Mouse (Mus musculus): ENCODE data around the gene Il1b.

Il1b gene

DNA sequence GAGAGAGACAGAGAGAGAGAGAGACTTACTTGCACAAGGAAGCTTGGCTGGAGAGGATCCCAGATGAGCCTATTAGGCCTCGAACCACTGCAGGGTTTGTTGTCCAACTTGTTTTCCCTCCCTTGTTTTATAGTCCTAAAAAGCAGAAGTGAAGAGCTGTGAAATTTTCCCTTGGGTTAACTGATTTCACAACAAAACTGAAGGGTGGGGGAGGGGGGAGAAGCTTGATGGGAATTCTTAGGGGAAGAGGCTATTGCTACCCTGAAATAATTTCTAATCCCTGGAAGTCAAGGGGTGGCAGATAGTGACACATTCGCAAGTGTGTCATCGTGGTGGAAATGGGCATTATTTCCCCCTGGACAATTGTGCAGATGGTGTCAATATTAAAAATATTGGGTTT lies at the start of gene Il1b:
TSS of gene Il1b (minus strand) at position 101 of the 400 bp plus-strand sequence.
- DNase-seq (ENCODE audit: low spot score in 2 of 2) = no peak

DNA sequence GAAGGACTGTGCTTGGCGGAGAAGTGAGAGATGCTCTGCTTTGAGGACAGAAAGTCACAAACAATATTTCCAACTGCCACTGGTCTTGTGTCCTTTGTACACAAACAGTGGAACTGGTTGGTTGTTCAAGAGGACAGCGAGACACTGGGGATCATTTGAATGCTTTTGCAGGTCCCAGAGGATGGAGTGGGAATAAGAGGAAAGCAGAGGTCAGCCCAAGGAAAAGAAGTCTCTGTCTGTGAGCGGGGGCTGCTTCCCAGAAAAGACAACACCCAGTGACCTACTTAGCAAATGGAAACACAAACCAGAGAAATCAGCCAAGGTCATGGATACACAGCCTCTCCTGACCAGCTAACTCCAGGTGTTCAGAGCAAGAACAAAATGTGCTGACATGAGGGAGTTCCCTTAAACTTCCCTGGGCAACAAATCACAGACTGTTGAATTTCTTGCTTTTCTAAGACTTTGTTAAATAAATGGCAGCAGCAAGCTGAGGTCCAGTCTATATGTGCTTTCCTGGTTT lies 48.5 kb upstream of the Il1b start:
- no peak for DNase-seq (ENCODE audit: low spot score in 2 of 2)

DNA sequence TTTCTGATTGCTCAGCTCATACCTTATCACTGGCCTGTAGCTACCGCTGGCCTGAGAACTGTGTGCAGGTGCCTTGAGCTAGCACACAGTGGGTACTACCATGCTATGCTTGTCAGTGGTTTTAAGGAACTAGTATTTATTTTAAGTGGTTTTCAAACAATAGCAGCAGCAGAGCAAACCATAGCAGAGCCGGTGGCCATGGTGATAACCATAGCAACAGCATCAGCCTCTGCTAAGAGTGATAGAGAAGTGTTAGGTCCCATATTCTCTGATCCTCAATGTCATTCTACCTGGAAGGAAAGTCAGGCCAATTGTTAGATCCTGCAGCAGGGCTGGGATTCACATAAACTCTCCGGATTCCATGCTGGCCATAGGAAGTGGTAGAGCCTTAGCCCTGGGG lies 43.7 kb upstream of the Il1b start:
- no peak for DNase-seq (ENCODE audit: low spot score in 2 of 2)

DNA sequence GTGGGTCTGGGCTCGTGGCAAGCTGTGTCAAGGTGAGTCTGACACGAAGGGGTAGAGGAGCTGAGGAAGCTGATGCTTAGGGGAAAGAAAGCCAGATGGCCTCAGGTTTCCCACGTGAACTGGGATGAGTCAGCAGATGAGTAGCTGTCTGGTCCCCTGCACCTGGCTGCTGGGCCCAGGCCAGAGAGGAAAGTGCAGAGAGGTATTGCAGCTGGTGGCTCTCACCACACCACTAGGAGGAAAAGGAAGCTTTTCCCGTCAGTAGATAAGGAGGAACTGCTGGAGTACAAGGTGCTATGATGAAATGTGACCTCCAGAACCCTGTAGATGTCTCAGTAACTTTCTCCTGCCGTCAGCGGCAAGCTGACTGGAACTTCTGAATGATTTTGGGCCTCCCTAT lies 42.5 kb upstream of the Il1b start:
- no peak for DNase-seq (ENCODE audit: low spot score in 2 of 2)

DNA sequence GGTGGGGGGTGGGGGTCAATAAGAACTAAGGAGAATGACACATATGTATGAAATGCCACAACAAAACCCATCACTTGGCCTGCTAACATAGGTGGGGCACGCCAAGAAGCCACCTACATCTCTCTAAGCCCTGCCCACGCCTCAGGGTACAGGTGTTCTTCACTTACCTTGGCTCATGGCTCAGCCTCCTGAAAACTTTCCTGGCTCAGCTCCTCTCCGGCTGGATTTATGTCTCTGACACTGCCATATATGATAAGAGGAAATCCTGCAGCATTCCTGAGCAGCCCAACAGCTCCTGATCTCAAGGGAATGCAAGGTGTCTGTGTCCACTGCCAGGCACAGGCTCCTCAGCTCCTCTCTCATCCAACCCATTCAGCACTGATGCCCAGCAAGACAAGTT lies 40.7 kb upstream of the Il1b start:
- DNase-seq (ENCODE audit: low spot score in 2 of 2) = no peak

DNA sequence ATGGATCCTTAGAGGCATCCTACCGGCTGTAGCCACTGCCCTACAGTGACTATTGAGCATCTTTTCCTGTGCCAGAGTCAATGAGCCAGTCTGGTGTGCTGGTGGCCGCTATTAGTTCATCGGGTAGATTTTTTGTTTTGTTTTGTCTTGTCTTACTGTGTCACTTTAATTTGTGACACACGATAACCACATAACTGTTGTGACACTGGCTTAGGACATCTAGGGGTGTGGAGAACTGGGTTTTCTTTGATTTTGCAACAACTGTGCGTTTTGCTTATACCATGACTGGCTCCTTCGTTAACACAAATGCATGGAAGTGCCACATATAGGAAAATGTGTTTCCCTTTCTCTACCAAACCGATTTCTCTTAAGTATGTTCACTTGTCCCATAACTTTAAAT lies 39.4 kb upstream of the Il1b start:
- no peak for DNase-seq (ENCODE audit: low spot score in 2 of 2)

DNA sequence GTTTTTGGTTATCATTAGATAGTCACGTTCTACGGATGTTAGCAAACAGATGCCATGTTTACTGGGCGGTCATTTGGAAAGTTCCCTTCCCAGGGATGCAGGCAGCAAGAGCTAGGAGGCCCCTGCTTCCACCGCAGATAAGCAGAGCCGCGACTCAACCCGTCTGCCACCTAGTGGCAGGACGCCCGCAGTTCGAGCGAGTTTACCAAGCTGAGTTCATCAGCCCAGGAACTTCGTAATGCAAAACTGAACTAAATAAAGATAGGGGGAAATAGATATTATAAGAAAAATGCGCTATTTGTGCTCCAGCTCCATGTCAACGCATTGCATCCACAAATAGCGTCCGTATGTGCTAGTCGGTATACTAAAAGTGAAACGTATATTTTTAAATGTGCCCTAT lies 37.5 kb upstream of the Il1b start:
- DNase-seq (ENCODE audit: low spot score in 2 of 2) = peak; percentile 67 to 72

DNA sequence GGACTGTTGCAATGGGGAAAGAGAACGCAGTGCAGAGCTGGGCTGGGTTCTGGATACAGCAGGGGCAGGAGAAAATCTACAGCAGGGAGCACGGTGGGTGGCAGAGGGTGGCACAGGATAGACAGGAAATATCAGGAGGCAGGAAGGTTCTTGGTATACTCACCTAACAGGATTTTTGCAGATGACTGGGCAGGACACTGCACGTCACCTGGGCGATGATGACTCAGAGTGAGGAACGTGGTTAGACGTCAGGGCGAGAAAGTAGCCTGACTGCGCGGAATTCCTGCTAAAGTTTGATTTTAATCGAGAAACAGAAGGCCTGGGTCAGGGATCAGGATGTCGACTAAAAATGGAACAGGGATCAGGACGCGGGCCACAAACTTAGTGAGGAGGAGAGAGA lies 36.7 kb upstream of the Il1b start:
- DNase-seq (ENCODE audit: low spot score in 2 of 2) = peak; percentile 20 to 42

DNA sequence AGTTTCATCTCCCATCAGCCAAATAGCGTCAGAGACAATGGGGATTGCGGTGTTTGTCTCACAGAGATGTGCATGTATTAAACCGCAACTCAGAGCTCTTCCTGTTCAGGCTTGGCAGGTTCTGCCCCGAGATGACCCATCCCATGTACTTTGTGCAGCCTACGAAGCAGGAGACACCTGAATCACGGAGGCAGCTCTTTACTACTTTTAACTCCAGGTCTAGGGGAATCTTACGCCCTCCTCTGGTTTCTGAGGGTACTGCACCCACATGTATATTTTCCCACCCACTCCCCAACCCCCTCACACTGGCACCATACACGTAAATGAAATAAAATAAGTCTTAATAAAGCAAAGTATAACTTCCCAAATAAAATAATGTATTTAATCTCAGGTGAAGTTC lies 35.6 kb upstream of the Il1b start:
- DNase-seq (ENCODE audit: low spot score in 2 of 2) = no peak

DNA sequence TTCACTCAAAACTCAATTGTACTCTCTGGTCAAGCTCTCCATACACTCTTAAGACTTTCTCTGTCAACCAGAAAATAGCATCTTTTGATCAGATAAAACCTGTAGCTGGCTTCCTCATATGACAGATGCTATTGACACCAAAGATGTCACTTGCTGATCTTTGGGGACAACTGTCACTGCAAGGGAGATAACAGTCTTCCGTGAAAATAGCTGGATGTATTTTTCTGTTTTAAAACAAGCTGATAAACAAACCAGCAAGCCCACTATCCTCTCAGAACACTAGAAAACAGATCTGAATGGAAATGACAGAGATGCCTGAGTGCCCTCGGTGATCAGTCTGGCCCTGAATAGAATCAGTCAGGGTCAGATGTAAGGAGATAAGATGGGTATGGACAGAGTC lies 32.8 kb upstream of the Il1b start:
- DNase-seq (ENCODE audit: low spot score in 2 of 2) = no peak

DNA sequence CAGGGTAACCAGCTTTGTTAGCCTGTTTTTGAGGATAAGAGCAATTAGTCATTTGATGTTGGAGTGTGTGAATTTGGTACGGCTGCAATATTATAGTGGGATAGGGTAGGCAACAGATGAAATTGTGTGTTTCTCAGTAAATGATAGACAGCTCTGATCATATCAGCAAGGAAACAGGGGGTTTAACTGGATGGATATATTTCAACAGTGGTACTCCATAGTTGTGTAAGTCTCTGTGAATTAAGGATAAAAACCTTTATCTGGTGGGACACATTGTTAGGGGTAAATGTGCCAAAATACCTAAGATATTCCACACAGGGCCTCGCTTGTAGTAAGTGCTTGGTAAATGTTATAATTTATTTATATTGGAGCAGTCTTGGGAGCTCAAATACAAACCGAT lies 31.4 kb upstream of the Il1b start:
- DNase-seq (ENCODE audit: low spot score in 2 of 2) = no peak

DNA sequence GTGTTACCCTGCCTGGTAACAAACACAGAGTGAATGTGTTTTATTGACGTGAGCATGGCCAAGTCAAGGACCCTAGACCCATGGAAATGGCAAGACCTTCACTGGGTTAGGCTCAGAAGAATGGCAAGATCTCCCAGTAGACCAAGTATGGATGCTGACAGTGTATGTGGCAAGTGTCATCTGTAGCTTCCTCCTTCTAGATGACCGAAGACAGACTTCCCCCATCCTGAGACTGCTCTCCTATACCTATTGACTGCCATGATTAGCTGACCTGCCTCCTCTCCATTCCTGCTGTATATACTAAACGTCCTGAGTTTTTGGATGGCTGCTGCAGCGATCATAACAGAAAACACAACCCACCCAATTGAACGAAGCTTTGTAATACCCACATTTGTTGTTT lies 30.9 kb upstream of the Il1b start:
- DNase-seq (ENCODE audit: low spot score in 2 of 2) = no peak

DNA sequence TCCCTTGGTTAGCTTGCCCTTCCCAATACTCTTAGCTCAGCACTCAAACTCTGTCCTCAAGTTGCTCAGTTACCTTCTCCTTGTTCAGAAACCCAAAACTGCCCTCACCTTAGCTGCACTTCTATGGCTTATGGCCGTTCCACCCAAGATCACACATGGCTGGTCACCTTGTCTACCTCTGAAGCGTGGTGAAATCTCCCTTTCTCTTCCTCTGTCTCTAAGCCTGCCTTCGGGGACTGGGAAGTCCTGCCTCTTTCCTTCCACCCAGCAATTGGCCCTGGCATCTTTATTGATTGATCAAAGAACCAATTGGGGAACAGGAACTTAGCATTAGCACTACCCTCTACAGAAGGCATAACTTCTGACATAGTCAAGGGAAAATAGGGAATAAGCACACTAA lies 27.2 kb upstream of the Il1b start:
- no peak for DNase-seq (ENCODE audit: low spot score in 2 of 2)

DNA sequence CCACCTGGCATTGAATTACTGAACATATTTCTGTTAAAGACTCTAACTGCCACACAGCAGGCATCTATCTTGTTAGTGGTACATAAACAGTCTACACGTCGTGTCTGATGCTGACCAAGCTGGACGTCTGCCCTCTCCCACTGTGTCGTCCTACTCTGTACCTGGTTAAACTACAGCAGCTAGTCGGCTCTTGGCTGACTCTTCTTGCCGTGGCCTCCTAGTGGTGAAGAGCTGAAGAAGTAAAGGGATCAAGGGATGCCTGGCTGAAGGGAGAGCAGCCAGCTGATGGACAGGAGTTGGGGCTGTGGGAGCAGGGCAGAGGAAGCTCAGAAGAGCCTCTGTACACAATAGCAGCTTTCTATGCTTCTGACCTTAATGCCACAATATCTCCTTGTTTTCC lies 22.6 kb upstream of the Il1b start:
- no peak for DNase-seq (ENCODE audit: low spot score in 2 of 2)

DNA sequence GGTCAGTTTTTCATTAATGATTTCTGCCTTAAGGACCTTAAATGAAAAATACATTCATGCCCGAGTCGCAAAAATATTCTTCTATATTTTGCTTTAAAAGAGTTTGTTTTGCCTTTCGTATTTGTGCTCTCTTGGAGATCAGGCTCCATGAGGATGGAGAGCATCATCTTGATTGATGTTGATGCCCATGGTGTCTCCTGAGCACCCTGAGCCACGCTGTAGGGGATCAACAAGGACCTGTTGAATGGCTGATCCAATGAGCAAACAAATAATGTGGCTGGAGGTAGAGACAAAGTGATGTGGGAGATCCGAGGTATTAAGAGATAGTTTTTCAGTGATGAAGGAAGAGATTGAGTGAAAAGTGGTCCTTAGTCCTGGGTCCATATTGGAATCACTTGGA lies 19.2 kb upstream of the Il1b start:
- DNase-seq (ENCODE audit: low spot score in 2 of 2) = no peak

DNA sequence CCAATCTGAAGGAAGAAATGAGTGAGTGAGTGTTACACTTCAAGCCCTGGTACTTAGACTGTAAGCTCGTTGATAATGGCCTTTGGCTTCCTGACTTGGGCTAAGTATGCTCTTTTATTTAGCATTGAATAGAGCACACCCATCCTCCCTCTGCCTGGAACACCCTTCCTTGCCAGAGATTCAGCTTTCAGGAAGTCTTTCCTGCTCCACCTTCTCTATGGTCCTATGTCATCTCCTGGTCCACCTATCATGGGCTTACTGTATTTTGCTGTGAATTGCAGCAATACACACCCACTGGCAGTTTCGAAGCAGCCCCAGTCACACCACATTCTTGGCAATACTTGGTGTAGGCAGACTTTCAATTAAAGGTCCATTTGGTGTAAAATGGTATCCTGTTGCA lies 18.4 kb upstream of the Il1b start:
- no peak for DNase-seq (ENCODE audit: low spot score in 2 of 2)

DNA sequence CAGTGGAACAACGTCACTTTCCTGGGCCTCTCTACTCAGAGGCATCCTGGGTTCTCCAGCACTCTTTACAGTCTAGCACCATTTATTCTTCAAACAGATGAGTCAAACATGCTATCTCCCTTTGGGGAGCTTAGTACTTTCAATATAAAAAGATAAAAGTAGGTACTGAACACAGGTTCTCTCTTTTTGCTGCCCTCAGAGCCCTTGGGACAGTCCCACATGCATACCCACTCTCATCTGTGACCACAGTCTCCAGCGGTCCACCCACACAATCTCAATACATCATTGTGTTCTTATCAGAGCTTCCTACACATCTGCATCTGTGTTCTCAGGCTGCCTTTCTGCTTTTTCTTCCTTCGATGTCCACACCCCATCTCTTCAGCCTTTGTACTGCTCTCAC lies 14.4 kb upstream of the Il1b start:
- no peak for DNase-seq (ENCODE audit: low spot score in 2 of 2)

DNA sequence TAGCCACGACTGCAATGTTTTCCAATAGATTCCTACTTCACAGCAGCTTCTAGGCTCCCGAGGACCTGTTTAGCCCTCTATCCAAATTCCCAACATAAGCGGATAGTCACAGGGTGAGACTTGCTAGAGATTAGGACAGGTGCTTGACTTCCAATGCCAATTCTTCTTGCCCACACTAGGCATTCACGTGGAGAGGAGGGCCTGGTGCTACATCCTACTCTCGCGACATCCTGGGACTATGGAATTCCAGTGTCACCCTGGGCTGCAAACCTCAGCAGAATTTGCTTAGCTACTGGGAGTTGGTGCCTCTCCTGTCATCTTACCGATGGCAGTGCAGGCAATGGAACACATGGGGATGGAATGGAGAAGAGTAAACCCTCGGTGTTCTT lies 13.3 kb upstream of the Il1b start:
- DNase-seq (ENCODE audit: low spot score in 2 of 2) = no peak

DNA sequence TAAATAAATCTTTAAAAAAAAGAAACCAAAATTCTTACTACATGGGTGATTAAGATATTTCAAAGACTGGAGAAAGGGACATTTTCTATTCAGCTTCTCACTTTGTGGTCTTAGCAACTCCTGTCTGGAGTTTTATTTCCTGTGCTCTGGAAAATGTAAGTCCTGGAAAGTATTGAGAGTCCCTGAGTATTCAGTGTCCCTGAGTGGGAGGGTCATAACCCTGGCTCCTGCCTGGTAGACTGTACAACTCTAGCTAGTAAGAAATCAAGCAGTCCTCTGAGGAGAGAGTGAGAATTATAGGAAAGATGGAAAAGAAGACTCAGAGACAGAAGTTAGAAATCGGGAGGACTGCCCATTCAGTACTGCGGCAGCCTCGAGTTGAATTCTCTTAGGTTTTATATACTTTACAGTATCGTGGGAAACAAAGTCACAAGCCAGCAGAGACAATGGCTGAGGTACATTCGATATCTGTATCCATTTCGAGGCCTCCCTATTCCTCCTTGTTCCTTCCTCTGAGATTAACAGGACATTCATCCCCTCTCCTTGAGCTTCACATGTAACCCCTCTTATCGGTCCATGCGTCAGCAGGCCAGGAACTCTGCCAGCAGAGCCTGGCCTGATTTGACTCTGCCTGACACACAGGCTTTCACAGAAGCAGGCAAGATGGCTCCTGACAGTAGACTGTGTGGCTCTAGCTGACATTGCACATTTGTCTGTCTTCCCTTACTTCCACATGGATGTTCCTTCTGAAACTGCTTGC lies 12.8 kb upstream of the Il1b start:
- no peak for DNase-seq (ENCODE audit: low spot score in 2 of 2)

DNA sequence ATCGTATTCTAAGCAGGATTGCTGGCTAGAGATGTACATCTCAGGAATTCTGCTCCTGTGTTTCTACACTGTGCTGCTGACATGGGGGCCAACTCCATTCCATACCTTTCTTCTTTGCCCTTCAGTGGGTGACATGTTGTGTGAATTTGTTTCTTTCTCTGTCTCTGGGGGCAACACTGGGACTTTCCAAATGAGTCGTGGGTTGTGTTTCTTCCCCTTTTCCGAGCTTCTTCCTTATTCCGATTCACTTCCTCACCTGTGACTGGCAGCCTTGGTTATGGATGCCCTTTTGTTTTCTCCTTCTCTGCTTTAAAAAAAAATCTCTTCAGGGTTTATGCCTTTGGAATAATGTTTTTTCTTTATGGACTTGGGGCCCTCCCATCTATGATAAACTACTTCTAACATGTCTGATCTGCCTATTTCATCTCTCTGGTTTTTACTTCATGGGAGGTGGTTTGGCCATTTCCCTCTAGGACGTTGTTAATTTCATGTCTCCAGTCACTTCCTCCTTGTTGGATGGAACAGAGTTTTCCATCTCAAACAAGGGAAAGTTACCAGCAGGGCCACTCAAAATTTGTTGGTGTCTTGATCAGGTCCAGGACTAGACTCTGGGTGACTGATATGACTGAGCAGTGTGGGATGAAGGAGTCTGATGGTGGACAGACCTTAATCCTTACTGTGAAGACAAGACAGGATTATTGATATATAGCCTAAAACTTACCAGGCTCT lies 10.0 kb upstream of the Il1b start:
- no peak for DNase-seq (ENCODE audit: low spot score in 2 of 2)

DNA sequence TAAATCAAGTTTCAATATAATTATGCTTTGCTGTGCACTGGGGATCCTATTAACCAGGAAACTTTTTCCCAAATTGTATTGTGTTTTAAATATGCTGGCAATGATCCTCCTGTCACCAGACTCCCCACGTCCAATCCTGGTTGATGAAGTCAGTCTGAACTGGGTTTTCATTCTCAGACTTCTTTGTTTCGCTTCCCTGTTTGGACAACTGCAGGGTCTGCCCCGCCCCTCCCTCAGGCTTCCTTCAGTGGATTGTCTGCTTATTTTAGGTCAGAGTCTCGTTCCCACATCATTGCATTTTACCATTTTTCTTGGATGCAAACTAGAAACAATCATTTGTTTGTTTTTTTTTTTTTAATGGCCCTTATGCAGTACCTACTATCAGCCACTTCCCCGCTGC lies 9.3 kb upstream of the Il1b start:
- DNase-seq (ENCODE audit: low spot score in 2 of 2) = no peak

DNA sequence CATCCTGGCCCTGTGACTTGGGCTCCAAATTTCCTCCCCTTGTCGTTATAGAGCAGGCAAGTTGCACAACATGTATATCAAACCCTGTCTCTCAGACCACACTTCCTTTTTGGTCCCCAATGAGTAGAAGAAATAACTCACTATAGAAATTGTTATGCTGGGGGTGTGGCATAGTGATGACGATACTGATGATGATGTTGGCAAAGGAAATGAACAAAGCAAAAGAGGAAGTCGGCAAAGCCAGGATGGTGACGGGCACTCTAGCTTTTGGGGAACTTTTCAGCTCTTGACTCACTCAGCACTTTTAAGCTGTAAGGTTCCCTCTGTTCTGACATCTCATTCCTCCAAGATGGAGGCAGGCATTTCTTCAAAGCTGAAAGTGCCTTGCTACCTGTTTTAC lies 2.4 kb upstream of the Il1b start:
- DNase-seq (ENCODE audit: low spot score in 2 of 2) = no peak

DNA sequence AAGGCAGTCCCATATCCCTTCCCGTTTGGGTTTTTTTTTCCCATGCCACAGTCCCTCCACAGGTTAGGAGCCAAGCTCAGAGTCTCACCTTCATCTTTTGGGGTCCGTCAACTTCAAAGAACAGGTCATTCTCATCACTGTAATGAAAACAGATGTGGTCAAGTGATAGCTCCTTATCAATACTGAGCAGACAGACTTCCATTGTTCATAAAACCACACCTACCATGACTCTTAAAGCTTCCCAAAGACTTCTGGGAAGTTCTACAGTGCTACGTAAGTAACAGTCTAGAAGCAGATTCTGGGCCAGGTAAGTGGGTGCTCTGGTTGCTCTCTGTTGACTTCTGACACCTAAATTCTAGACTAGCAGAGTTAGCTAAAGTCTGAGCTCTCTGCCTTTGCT lies 1.3 kb downstream of the Il1b start:
- DNase-seq (ENCODE audit: low spot score in 2 of 2) = no peak

Data from urinary bladder, postnatal 36 days (tissue).